Mouse (Mus musculus) limb, embryonic 12.5 days (tissue): ENCODE results near the gene Dppa5a. TPM values are rescaled to one million over a fixed set of nuclear protein-coding genes. Genes with fewer than 3 reads are reported as not detected.
"Not testable (repeated sequence)": the region's sequence is repeated elsewhere in the genome, so short reads cannot be mapped to it uniquely, and the experiment has no call there.

ENCODE experiments used
- ATAC-seq: fragments of 200-750 bp; cut with Nextera tagmentation; 2 replicates; pipeline ENCODE4 v1.8.0; 2017; ENCODE audit warnings: low read depth, moderate TSS enrichment; ENCODE audit not compliant: insufficient number of reproducible peaks, insufficient read depth, low FRiP score, low TSS enrichment
- H3K27ac ChIP-seq: fragments of 300-500 bp; sonication (generic); 2 replicates; pipeline ENCODE4 v1.5.1; 2016; ENCODE audit warnings: mild to moderate bottlenecking, moderate library complexity
- H3K27me3 ChIP-seq: fragments of 300-500 bp; sonication (generic); 2 replicates; pipeline ENCODE4 v1.6.1; 2016; ENCODE audit warnings: mild to moderate bottlenecking, moderate library complexity
- H3K36me3 ChIP-seq: fragments of 300-500 bp; sonication (generic); 2 replicates; pipeline ENCODE4 v1.6.1; 2016; ENCODE audit warnings: mild to moderate bottlenecking, moderate library complexity
- H3K4me1 ChIP-seq: fragments of 300-500 bp; sonication (generic); replicated peaks from 2 replicates; pipeline ENCODE4 v1.6.1; 2016
- H3K4me2 ChIP-seq: fragments of 300-500 bp; sonication (generic); 2 replicates; pipeline ENCODE4 v1.6.1; 2016; ENCODE audit warnings: mild to moderate bottlenecking, moderate library complexity
- H3K4me3 ChIP-seq: fragments of 300-500 bp; sonication (generic); replicated peaks from 2 replicates; pipeline ENCODE4 v1.5.1; 2016; ENCODE audit warnings: mild to moderate bottlenecking
- H3K9ac ChIP-seq: fragments of 300-500 bp; sonication (generic); replicated peaks from 2 replicates; pipeline ENCODE4 v1.6.1; 2016; ENCODE audit warnings: mild to moderate bottlenecking, moderate library complexity
- H3K9me3 ChIP-seq: fragments of 300-500 bp; sonication (generic); 2 replicates; pipeline ENCODE4 v1.6.1; 2016; ENCODE audit warnings: mild to moderate bottlenecking, moderate library complexity
- WGBS: fragments of 180-500 bp; shearing (Covaris S2); methylation state at CpG from one replicate; pipeline ENCODE4 v1.1.7; 2016; 5-methylcytosine and 5-hydroxymethylcytosine counted together
- polyA plus RNA-seq: library from polyadenylated mRNA; unstranded; fragments of >200 nt; fragmentation: Nextera tagmentation; extraction: Ambion mirVana; gene quantifications from 2 replicates; pipeline ENCODE4 v1.2.1, GENCODE M21; 2016

Dppa5a gene
- polyA plus RNA-seq: 0.37 and 1.3 TPM in 2 replicates

- H3K9ac ChIP-seq, ATAC-seq, H3K27me3 ChIP-seq, H3K9me3 ChIP-seq, H3K4me2 ChIP-seq, H3K36me3 ChIP-seq, H3K27ac ChIP-seq, H3K4me1 ChIP-seq, H3K4me3 ChIP-seq: not testable (repeated sequence)
- 90% methylated on average over 16 of the region's 16 CpGs for WGBS
These were observed at the start of gene Dppa5a for GRCm38 (mm10) chr9:78367959-78368358. Dppa5a (minus strand) TSS chr9:78368177.

GRCm38 (mm10) chr9:78401596-78401995 lies 33.6 kb upstream of the Dppa5a start:
- H3K36me3 ChIP-seq: no peaks in the 10 kb centered on the region
- no peaks in the 10 kb centered on the region for H3K9me3 ChIP-seq
- no peak overlapping the region for H3K27ac ChIP-seq
- no peaks in the 10 kb centered on the region for H3K4me1 ChIP-seq
- WGBS: 88% methylated on average over 7 of the region's 7 CpGs
- ATAC-seq: no peak
- no peak overlapping the region for H3K4me2 ChIP-seq
- no peak overlapping the region for H3K9ac ChIP-seq
- H3K4me3 ChIP-seq: no peak overlapping the region
- H3K27me3 ChIP-seq: peaks cover 23% of the 10 kb centered on the region

- H3K4me1 ChIP-seq: peaks cover 4% of the 10 kb centered on the region; the same call in 1 of the 2 replicates
- H3K4me3 ChIP-seq: no peak overlapping the region
- no peaks in the 10 kb centered on the region for H3K9me3 ChIP-seq
- H3K36me3 ChIP-seq: no peaks in the 10 kb centered on the region
- no peak overlapping the region for H3K4me2 ChIP-seq
- peaks cover 33% of the 10 kb centered on the region for H3K27me3 ChIP-seq
- WGBS: 85% methylated on average over 5 of the region's 5 CpGs
- H3K9ac ChIP-seq: no peak overlapping the region
- H3K27ac ChIP-seq: no peak overlapping the region
- ATAC-seq: no peak
These were observed 32.6 kb upstream of the Dppa5a start for GRCm38 (mm10) chr9:78400570-78400969.

- H3K9ac ChIP-seq: no peak overlapping the region
- 60% methylated on average over 9 of the region's 9 CpGs for WGBS
- H3K4me2 ChIP-seq: peak overlapping the region; percentile 61
- H3K36me3 ChIP-seq: no peaks in the 10 kb centered on the region
- H3K27me3 ChIP-seq: peaks cover 70% of the 10 kb centered on the region
- peaks cover 4% of the 10 kb centered on the region; the same call in 1 of the 2 replicates for H3K4me1 ChIP-seq
- peak overlapping the region; percentile 43 for H3K4me3 ChIP-seq
- H3K27ac ChIP-seq: no peak overlapping the region
- H3K9me3 ChIP-seq: no peaks in the 10 kb centered on the region
- no peak for ATAC-seq
These were observed 28.5 kb upstream of the Dppa5a start for GRCm38 (mm10) chr9:78396517-78396916.

GRCm38 (mm10) chr9:78395630-78396351 lies 27.8 kb upstream of the Dppa5a start, which contains the start of gene Ddx43:
Ddx43 (plus strand) TSS chr9:78395777.
- WGBS: 3% methylated on average over 93 of the region's 93 CpGs
- H3K4me3 ChIP-seq: peak within 1 kb of the TSS; percentile 43
- H3K9ac ChIP-seq: peak within 1 kb of the TSS; percentile 47; the same call in 1 of the 2 replicates
- peak; percentile 84 for ATAC-seq
- H3K27ac ChIP-seq: no peak within 1 kb of the TSS
- H3K4me2 ChIP-seq: peak within 1 kb of the TSS; percentile 61
- H3K27me3 ChIP-seq: peaks cover 78% of the 10 kb centered on the region
- peaks cover 4% of the 10 kb centered on the region; the same call in 1 of the 2 replicates for H3K4me1 ChIP-seq
- H3K9me3 ChIP-seq: no peaks in the 10 kb centered on the region
- H3K36me3 ChIP-seq: no peaks in the 10 kb centered on the region

DNA sequence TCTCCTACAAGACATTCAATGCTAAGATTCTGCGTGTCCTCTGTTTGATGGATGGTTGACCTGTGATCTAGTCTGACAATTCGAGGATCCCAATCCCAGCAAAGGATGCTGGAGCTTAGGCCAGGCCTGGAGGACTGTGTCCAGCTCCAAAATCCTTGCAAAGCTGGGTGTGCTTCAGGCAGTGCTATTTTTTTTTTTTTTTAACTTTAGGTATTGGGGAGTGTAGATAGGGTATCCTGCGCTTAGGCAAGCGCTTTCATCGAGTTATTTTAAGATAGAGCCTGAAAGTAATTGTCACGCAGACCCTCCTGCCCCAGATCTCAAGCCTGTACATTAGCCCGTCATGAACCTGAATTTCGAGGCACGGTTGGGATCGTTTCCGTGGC lies 27.3 kb upstream of the Dppa5a start:
- no peak for ATAC-seq
- Histone ChIP-seq H3K4me1 (peaks cover 4% of the 10 kb centered on the region; the same call in 1 of the 2 replicates), H3K4me2 (peak overlapping the region; percentile 61), H3K9me3 (no peaks in the 10 kb centered on the region), H3K27ac (no peak overlapping the region), H3K27me3 (peaks cover 79% of the 10 kb centered on the region), H3K9ac (0 out of 2 replicates have a peak overlapping the region, but pooled peaks have one; percentile 47), H3K36me3 (no peaks in the 10 kb centered on the region), H3K4me3 (peak overlapping the region; percentile 43)
- WGBS: 38% methylated on average over 11 of the region's 11 CpGs

DNA sequence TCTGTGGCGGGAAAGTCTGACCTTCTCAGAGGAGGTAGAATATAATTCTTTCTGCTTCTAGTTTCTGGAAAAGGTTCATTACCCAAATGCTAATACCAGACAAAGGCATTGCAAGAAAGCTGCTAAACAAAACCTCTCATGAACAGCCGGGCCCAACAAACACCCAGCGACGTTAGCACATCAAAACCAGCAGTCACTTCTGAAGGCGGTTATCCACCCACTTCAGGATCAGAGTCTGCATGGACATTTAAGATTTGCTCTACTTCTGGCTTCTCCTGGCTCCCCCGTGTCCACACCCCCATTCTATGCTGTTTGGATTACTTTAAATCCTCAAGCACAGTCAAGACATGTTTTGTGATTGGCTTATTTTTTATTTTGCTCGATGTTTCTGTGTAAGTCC lies 26.6 kb upstream of the Dppa5a start:
- peaks cover 79% of the 10 kb centered on the region for H3K27me3 ChIP-seq
- no peak overlapping the region for H3K4me2 ChIP-seq
- ATAC-seq: no peak
- no peak overlapping the region for H3K4me3 ChIP-seq
- H3K36me3 ChIP-seq: no peaks in the 10 kb centered on the region
- no peaks in the 10 kb centered on the region for H3K9me3 ChIP-seq
- peaks cover 4% of the 10 kb centered on the region; the same call in 1 of the 2 replicates for H3K4me1 ChIP-seq
- no peak overlapping the region for H3K27ac ChIP-seq
- no peak overlapping the region for H3K9ac ChIP-seq
- 63% methylated on average over 7 of the region's 7 CpGs for WGBS

- WGBS: 84% methylated on average over 10 of the region's 10 CpGs
- H3K9me3 ChIP-seq: no peaks in the 10 kb centered on the region
- H3K4me1 ChIP-seq: peaks cover 4% of the 10 kb centered on the region; the same call in 1 of the 2 replicates
- H3K9ac ChIP-seq: no peak overlapping the region
- no peaks in the 10 kb centered on the region for H3K36me3 ChIP-seq
- H3K27me3 ChIP-seq: peaks cover 74% of the 10 kb centered on the region
- H3K4me2 ChIP-seq: no peak overlapping the region
- no peak overlapping the region for H3K4me3 ChIP-seq
- no peak overlapping the region for H3K27ac ChIP-seq
- ATAC-seq: no peak
These were observed 25.8 kb upstream of the Dppa5a start for GRCm38 (mm10) chr9:78393741-78394140.

DNA sequence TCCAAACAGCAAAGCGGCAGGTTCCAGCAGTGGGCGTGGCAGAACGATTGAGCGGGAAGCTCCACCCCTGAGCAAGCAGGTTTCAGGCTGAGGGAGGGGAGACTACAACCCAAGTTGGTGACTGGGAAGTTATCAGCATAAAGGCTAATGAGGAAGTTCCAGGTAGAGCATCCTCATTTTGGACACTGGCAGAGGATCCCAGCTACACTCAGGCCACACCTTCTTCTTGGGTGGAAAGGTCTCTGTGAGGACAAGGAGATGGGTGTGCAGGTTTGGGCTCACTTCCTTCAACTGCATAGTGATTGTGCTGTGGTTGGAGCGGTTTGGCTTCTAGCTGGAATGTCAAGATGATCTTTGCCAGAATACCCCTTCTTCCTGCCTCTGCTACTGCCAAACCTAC lies 22.0 kb upstream of the Dppa5a start:
- Histone ChIP-seq H3K4me2 (no peak overlapping the region), H3K9me3 (no peaks in the 10 kb centered on the region), H3K27ac (no peak overlapping the region), H3K9ac (no peak overlapping the region), H3K27me3 (peaks cover 40% of the 10 kb centered on the region), H3K4me3 (no peak overlapping the region), H3K36me3 (no peaks in the 10 kb centered on the region), H3K4me1 (no peaks in the 10 kb centered on the region)
- WGBS: 56% methylated on average over 5 of the region's 5 CpGs
- ATAC-seq: no peak

DNA sequence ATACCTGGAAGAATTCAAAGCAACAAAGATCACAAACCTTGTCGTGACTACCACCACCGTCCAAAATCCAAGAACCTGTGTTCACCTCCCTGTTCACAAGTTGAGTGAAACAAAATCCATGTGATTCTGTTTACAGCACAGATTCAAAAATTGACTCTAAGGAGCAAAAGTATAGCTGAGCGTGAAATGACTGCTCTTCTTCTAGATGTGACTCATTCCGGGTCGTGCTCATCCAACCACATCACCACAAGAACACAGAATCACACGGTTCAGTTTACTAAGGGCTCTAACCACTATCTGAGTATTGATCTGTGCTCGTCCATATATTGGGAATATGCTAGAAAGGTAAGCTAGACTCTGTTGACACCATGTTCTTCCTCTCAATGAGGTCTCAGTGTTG lies 19.0 kb upstream of the Dppa5a start:
- ATAC-seq: no peak
- Histone ChIP-seq H3K4me3 (no peak overlapping the region), H3K4me2 (no peak overlapping the region), H3K27ac (no peak overlapping the region), H3K9ac (no peak overlapping the region), H3K9me3 (no peaks in the 10 kb centered on the region), H3K36me3 (no peaks in the 10 kb centered on the region), H3K27me3 (peaks cover 12% of the 10 kb centered on the region), H3K4me1 (no peaks in the 10 kb centered on the region)
- WGBS: 87% methylated on average over 7 of the region's 7 CpGs

- ATAC-seq: no peak
- no peak overlapping the region for H3K4me2 ChIP-seq
- no peaks in the 10 kb centered on the region for H3K9me3 ChIP-seq
- no peaks in the 10 kb centered on the region for H3K4me1 ChIP-seq
- H3K27me3 ChIP-seq: peaks cover 2% of the 10 kb centered on the region; the same call in 1 of the 2 replicates
- WGBS: 50% methylated on average over 3 of the region's 3 CpGs
- no peak overlapping the region for H3K9ac ChIP-seq
- H3K27ac ChIP-seq: no peak overlapping the region
- no peaks in the 10 kb centered on the region for H3K36me3 ChIP-seq
- H3K4me3 ChIP-seq: no peak overlapping the region
These were observed 17.9 kb upstream of the Dppa5a start for GRCm38 (mm10) chr9:78385893-78386292.
